Mouse (Mus musculus) kidney, adult 2 months (tissue): ENCODE results near the gene Cxcl14.

Experiments used
- CTCF ChIP-seq: fragments of 200-500 bp; conservative IDR thresholded peaks from 2 replicates; pipeline ENCODE4 v1.5.1; 2011; ENCODE audit warnings: low read depth, mild to moderate bottlenecking, control low read depth, low read length, moderate library complexity, mixed read lengths; ENCODE audit not compliant: insufficient read depth, insufficient read length
- POLR2A ChIP-seq: fragments of 200-500 bp; IDR thresholded peaks from one replicate; pipeline ENCODE4 v1.6.1; 2011; ENCODE audit warnings: low read depth, low read length, control low read depth

- no peak for TF ChIP-seq CTCF
- no peak for TF ChIP-seq POLR2A
Observed at GRCm38 (mm10) chr13:56332356-56332755, 36.0 kb upstream of the Cxcl14 start.
